In genomic region chr12:3781482-3781881, GRCm38 (mm10) we compare ENCODE assay signal across 8 mouse cellular contexts. TPM values are rescaled to one million over a fixed set of nuclear protein-coding genes. Genes with fewer than 3 reads are reported as not detected.
DNase-seq lines count a peak whose midpoint lies in the region; ATAC-seq lines count a peak whose summit lies in the region.

No protein-coding gene starts in this region.

- peak; percentile 94 for DNase-seq in ZHBTc4 (ENCODE audit: low read depth, low spot score)
- peak; percentile 97 for DNase-seq in gastrocnemius, postnatal 10 days
- peak; percentile 82 to 94 for DNase-seq in left cerebral cortex, postnatal 10 days (ENCODE audit: extremely low spot score in 1 of 2, low spot score in 2 of 2)
- peak; percentile 89 for DNase-seq in right cerebral cortex, postnatal 14 days
- DNase-seq in urinary bladder, postnatal 36 days (ENCODE audit: low spot score in 2 of 2): peak; percentile 81 to 92

- intact Hi-C loops in left cerebral cortex, postnatal 10 days (cut with DNase I): no loop called here

- ATAC-seq in common myeloid progenitor, adult 5-6 weeks (replicated peaks; ENCODE audit: low read depth, poor library complexity, severe bottlenecking): peak; percentile 93
- ATAC-seq in inflammation-experienced regulatory T-cells, adult 6 months: peak; percentile 93
- peak; percentile 97 for ATAC-seq in megakaryocyte progenitor cell, adult 5-6 weeks (replicated peaks; ENCODE audit: poor library complexity)

RNA-seq across cellular contexts. Expression of gene Dnmt3a, which starts 24.3 kb away (rescaled TPM):
- 23.7 and 24.7 TPM in 2 replicates for total RNA-seq in common myeloid progenitor, adult 5-6 weeks (2017)
- 100 to 1,000 TPM; 154 to 172 TPM for total RNA-seq in gastrocnemius, postnatal 10 days (2021)
- 10 to 100 TPM; 16.8 to 25.5 (median 23.8) TPM for polyA plus RNA-seq in inflammation-experienced regulatory T-cells, adult 6 months (2017; shearing (Covaris generic))
- total RNA-seq in left cerebral cortex, postnatal 10 days (2021): 100 to 1,000 TPM; 331 to 345 TPM
- 12.1 and 19.4 TPM in 2 replicates for total RNA-seq in megakaryocyte progenitor cell, adult 5-6 weeks (2015)
- total RNA-seq in megakaryocyte progenitor cell, adult 5-6 weeks (2017): 20.4 and 21.8 TPM in 2 replicates

Comparison
In these comparisons a context has a peak if more than half of its experiments do, and no peak if none do; other contexts are left out.
1. Peak in every context shown above with its lines: DNase-seq and ATAC-seq.